Mouse (Mus musculus) spleen, adult 12 weeks (tissue): ENCODE measurements around the gene Tmem169.

Experiments
- DNase-seq: peaks from one replicate; pipeline ENCODE4 v3.0.0; 2022; ENCODE audit warnings: low spot score

Gene Tmem169

DNA sequence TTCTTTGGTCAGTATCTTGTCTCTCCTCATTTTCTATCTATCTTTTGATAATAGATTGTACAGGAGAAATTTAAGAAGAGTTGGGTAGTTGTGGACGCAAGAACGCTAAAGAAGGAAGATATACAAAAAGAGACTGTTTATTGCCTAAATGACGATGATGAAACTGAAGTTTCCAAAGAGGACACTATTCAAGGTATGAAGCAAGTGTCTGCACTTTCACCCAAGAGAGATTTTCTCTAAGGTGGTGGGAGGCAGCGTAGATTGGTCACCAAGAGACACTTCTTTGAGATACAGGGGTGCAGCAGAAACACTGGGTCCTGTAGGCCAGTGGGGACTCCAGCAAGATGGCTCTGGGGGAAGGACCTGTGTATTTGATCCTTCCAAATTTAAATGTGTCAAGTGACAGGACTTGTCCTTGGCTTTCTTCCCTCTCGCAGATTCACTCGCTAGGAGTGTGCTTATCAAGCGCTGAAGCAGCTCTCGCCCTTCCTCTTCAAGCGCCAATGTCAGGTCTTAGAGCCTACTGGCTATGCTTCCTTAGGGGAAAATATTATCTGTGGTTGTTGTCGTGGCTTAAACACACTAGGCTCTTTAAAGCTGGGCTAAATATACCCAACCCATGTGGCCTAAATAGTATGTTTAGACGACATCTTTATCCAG, 42.1 kb downstream of the Tmem169 start:
- no peak for DNase-seq

- no peak for DNase-seq
Measured at GRCm38 (mm10) chr1:72334807-72335206, 50.6 kb downstream of the Tmem169 start.

DNA sequence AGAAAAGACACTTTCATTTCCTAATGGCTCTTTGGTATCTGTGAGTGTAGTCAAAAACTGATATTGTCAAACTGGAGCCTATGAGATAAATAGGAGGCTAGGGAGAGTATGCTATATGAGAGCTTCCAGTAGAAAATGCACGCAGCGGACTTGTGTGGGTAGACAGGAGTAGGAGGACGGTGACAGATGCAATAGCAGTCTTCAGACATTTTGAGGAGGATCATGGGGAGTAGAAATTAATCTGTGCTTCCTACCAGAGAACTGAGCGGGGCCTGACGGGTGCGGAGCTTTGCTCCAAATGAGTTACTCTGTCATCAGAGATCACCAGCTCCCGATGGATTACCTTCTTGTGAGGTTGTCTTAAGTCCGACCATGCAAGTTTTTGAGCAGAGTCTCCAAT, 52.6 kb downstream of the Tmem169 start:
- DNase-seq, result no peak

DNA sequence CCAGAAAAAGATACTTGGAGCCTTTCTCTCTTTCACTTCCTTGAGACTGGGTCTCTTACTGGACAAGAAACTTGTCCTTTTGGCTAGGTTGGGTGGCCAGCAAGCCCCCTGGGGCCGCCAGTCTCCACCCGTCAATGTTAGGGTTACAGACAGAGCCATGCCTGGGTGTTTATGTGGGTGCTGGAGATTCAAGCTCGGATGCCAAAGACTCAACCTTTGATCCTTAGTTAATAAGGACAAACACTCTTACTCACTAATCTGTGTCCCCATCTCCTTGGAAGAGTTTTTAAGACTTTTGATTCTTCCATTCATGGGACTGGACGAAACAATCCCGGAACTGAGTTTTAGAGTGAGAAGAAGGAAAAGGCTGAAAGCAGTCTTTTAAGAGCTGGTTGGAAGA, 54.2 kb downstream of the Tmem169 start:
- no peak for DNase-seq

GRCm38 (mm10) chr1:72347873-72348272, 63.7 kb downstream of the Tmem169 start:
- DNase-seq, result no peak
